Mouse (Mus musculus) bone marrow macrophage, adult 2 months (primary cell): Measurements from ENCODE around the gene Col9a1.

Source experiments
- CTCF ChIP-seq: IDR thresholded peaks from 2 replicates; pipeline ENCODE4 v1.5.1; 2012; ENCODE audit warnings: low read depth, mild to moderate bottlenecking, low read length, moderate library complexity
- POLR2A ChIP-seq: IDR thresholded peaks from 2 replicates; pipeline ENCODE4 v1.6.1; 2012; ENCODE audit warnings: mild to moderate bottlenecking, low read depth, low read length, borderline replicate concordance

DNA sequence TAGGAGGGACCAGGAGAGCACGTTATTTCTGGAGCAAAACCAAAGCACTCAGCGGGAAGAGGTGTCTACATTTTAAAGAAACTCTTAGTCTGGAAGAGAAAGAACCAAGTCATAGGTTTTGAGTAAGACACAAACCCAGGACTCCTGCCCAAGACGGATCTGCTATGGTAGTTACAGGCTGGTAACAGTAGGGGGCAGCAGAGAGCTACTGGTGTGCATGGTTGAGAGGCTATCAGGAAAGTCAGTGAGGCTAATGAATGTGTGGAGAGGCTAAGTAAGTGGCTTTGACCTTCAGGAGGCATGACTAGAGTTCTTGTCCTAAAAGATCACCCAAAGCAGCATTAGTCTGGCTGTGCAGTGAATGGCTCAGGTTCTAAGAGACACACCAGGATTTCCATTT is 40.3 kb upstream of the Col9a1 start:
- no peak for TF ChIP-seq POLR2A
- peak; percentile 27; the same call in 1 of the 2 replicates for TF ChIP-seq CTCF
